9 mouse cellular contexts compared by ENCODE assay signal in the genomic region with DNA sequence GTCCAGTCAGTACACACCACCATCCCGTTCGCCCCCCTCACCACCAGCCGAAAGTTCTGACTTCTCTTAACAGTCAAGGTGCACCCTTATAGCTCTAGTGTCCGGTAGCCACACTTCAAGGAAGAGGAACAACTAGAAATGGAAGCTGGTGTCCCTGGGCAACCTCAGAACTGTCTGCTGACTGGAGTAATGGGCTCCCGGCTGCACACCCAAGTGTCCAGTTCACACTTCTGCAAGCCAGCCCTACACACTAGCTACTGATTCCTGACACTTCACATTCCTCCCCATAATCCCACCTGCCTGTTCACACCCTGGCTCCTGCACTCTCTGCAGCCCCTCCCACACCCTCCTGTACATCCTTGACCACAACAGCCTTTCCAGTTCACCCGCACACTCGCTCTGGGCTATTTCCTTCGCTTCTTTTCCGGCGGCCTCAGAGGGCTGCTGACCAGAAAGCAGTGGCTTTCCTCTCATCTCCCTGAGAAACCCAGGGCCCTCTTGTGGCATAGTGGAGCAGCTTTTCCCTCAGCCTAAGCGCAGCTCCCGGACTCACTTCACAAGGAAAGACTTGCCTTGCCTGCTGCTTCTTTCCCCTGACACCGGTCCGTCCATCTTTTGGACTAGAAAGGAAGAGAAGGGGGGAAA. TPM values are rescaled to one million over a fixed set of nuclear protein-coding genes. Genes with fewer than 3 reads are reported as not detected.
A peak's percentile ranks its signal among the peaks of the same experiment; 100 is the strongest.
DNase-seq lines count a peak whose midpoint lies in the region; ATAC-seq lines count a peak whose summit lies in the region.
"Had no signal": no experiment of that assay in that cellular context is flagged by ENCODE, and none has a peak within 500 bp of the region (broad histone marks: within the 10 kb centered on the region; RNA-seq: fewer than 3 reads in every experiment).

No protein-coding gene starts in this region.

- peak overlapping the region; percentile 48 for H3K9ac ChIP-seq in embryonic facial prominence, embryonic 14.5 days (ENCODE audit: low read depth, low read length)

- H3K9me3 ChIP-seq in embryonic facial prominence, embryonic 14.5 days (ENCODE audit: control insufficient read depth, low read length), result no peaks in the 10 kb centered on the region

- peak overlapping the region; percentile 56 for H3K27ac ChIP-seq in embryonic facial prominence, embryonic 14.5 days (replicated peaks; ENCODE audit: low read depth, low read length)

- H3K4me2 ChIP-seq in embryonic facial prominence, embryonic 14.5 days (ENCODE audit: low read depth, low read length), result peak overlapping the region; percentile 84

- DNase-seq in adrenal gland, adult (ENCODE audit: inconsistent age in 2 of 2, low spot score in 1 of 2), result peak; percentile 50 to 76
- no peak for DNase-seq in adrenal gland, postnatal 4 days (ENCODE audit: low spot score in 2 of 2)
- peak; percentile 84 for DNase-seq in 3T3-L1 (ENCODE audit: low read depth, low spot score)
- DNase-seq in embryonic facial prominence, embryonic 14.5 days (ENCODE audit: low spot score), result peak; percentile 50
- DNase-seq in kidney, adult 9 months, result peak; percentile 53
- peak; percentile 62 for DNase-seq in lung, postnatal 36 days
- DNase-seq in thymus, postnatal 36 days, result no peak
- DNase-seq in gastrocnemius, postnatal 10 days, result no peak

- 22% methylated on average over 14 of the region's 14 CpGs for WGBS in embryonic facial prominence, embryonic 14.5 days

- ATAC-seq in embryonic facial prominence, embryonic 14.5 days (ENCODE audit: low read depth), result no peak

- peaks cover 63% of the 10 kb centered on the region for H3K4me1 ChIP-seq in embryonic facial prominence, embryonic 14.5 days (ENCODE audit: control insufficient read depth, insufficient read depth, low read length)

- H3K4me3 ChIP-seq in embryonic facial prominence, embryonic 14.5 days (ENCODE audit: low read depth, low read length), result peak overlapping the region; percentile 86
- H3K4me3 ChIP-seq: erythroblast, embryonic 14.5 days had no signal

- no peaks in the 10 kb centered on the region for H3K27me3 ChIP-seq in embryonic facial prominence, embryonic 14.5 days (replicated peaks; ENCODE audit: control insufficient read depth, insufficient read depth, low read length)

- H3K36me3 ChIP-seq in embryonic facial prominence, embryonic 14.5 days (ENCODE audit: control insufficient read depth, insufficient read depth, low read length), result peaks cover under 1% of the 10 kb centered on the region; the same call in 1 of the 2 replicates

RNA-seq across cellular contexts. Expression of gene AC109138.7, which starts 2.0 kb away (rescaled TPM):
- total RNA-seq in adrenal gland, postnatal 4 days (2021), result not detected
- polyA plus RNA-seq in embryonic facial prominence, embryonic 14.5 days (2014; fragmentation: Nextera tagmentation; extraction: Ambion mirVana), result not detected in 2 replicates
- not detected for total RNA-seq in gastrocnemius, postnatal 10 days (2021)
- polyA plus RNA-seq: erythroblast, embryonic 14.5 days had no signal

RNA-seq across cellular contexts. Expression of gene Clcf1, which starts 2.1 kb away (rescaled TPM):
- 10 to 100 TPM; 10.0 to 10.7 TPM for total RNA-seq in adrenal gland, postnatal 4 days (2021)
- polyA plus RNA-seq in embryonic facial prominence, embryonic 14.5 days (2014; fragmentation: Nextera tagmentation; extraction: Ambion mirVana), result 6.0 and 6.3 TPM in 2 replicates
- 1 to 10 TPM in 1 of 2 experiments, under 1 TPM in 1; 0.47 to 2.2 TPM for total RNA-seq in gastrocnemius, postnatal 10 days (2021)
- polyA plus RNA-seq: erythroblast, embryonic 14.5 days had no signal

RNA-seq across cellular contexts. Expression of gene Rad9a, which starts 14.7 kb away (rescaled TPM):
- 10 to 100 TPM; 14.7 to 16.2 TPM for total RNA-seq in adrenal gland, postnatal 4 days (2021)
- 28.9 and 32.4 TPM in 2 replicates for polyA plus RNA-seq in embryonic facial prominence, embryonic 14.5 days (2014; fragmentation: Nextera tagmentation; extraction: Ambion mirVana)
- 1 to 10 TPM; 4.1 to 6.0 TPM for total RNA-seq in gastrocnemius, postnatal 10 days (2021)

RNA-seq across cellular contexts. Expression of gene Pold4, which starts 15.5 kb away (rescaled TPM):
- 10 to 100 TPM; 32.7 to 34.3 TPM for total RNA-seq in adrenal gland, postnatal 4 days (2021)
- 28.1 and 31.3 TPM in 2 replicates for polyA plus RNA-seq in embryonic facial prominence, embryonic 14.5 days (2014; fragmentation: Nextera tagmentation; extraction: Ambion mirVana)
- total RNA-seq in gastrocnemius, postnatal 10 days (2021), result 10 to 100 TPM; 26.1 to 31.9 TPM

RNA-seq across cellular contexts. Expression of gene Ppp1ca, which starts 24.3 kb away (rescaled TPM):
- total RNA-seq in adrenal gland, postnatal 4 days (2021), result 100 to 1,000 TPM; 464 to 467 TPM
- 744 and 800 TPM in 2 replicates for polyA plus RNA-seq in embryonic facial prominence, embryonic 14.5 days (2014; fragmentation: Nextera tagmentation; extraction: Ambion mirVana)
- total RNA-seq in gastrocnemius, postnatal 10 days (2021), result 100 to 1,000 TPM; 339 to 348 TPM

Comparison
In these comparisons a context has a peak if more than half of its experiments do, and no peak if none do; other contexts are left out.
1. DNase-seq: peak in adrenal gland, adult (2 of 2), 3T3-L1 (single experiment), embryonic facial prominence, embryonic 14.5 days (single experiment), kidney, adult 9 months (single experiment) and lung, postnatal 36 days (single experiment); none in adrenal gland, postnatal 4 days (0 of 2), thymus, postnatal 36 days (0 of 2) and gastrocnemius, postnatal 10 days (single experiment).